Mouse (Mus musculus) adrenal gland, adult (tissue): ENCODE measurements at regions not wholly inside any gene's neighbourhood (a gene's known extent, or its start where the extent isn't known, plus 50 kb on each side); places are given as distances from the start of the nearest gene placed in this dataset.
A peak's percentile ranks its signal among the peaks of the same experiment; 100 is the strongest.

Experiments
- DNase-seq, 2 experiments: peaks; one replicate each; pipeline ENCODE4 v3.0.0; 2022 to 2023; ENCODE audit warnings: low spot score in 1 of 2; ENCODE audit not compliant: inconsistent age in 2 of 2

GRCm38 (mm10) chr12:18054430-18054829 is 363.8 kb downstream of the Hpcal1 start:
- DNase-seq, result peak in 1 of 2 experiments; percentile 15
